Mouse (Mus musculus) neural tube, embryonic 10.5 days (tissue): ENCODE measurements around the gene Tmem159.

ENCODE experiments used
- DNase-seq: peaks from one replicate; pipeline ENCODE4 v3.0.0-alpha.2; 2017; ENCODE audit warnings: low spot score; ENCODE audit errors: extremely low spot score

The Tmem159 gene

GRCm38 (mm10) chr7:120142743-120143142 is 40.6 kb downstream of the Tmem159 start:
- no peak for DNase-seq

GRCm38 (mm10) chr7:120145191-120145590 is 43.0 kb downstream of the Tmem159 start, which contains the start of gene Zp2:
Gene Zp2 (minus strand): TSS chr7:120145291.
- no peak for DNase-seq

- DNase-seq, result peak; percentile 14
Observed at GRCm38 (mm10) chr7:120150257-120150656, 48.1 kb downstream of the Tmem159 start.

- DNase-seq, result no peak
Observed at GRCm38 (mm10) chr7:120150898-120151297, 48.7 kb downstream of the Tmem159 start.

GRCm38 (mm10) chr7:120156841-120157409 is 54.8 kb downstream of the Tmem159 start:
- no peak for DNase-seq

- DNase-seq, result no peak
Observed at GRCm38 (mm10) chr7:120157575-120158061, 55.5 kb downstream of the Tmem159 start.

GRCm38 (mm10) chr7:120158121-120158613 is 56.0 kb downstream of the Tmem159 start:
- DNase-seq, result no peak

- no peak for DNase-seq
Observed at GRCm38 (mm10) chr7:120163581-120164251, 61.6 kb downstream of the Tmem159 start.
